Mouse (Mus musculus) neural tube, embryonic 15.5 days (tissue): ENCODE results near the gene Nadsyn1. TPM values are rescaled to one million over a fixed set of nuclear protein-coding genes. Genes with fewer than 3 reads are reported as not detected.

Experiments
- ATAC-seq: fragments of 200-750 bp; cut with Nextera tagmentation; 2 replicates; pipeline ENCODE4 v1.8.0; 2017; ENCODE audit warnings: mild to moderate bottlenecking, moderate TSS enrichment, moderate library complexity; ENCODE audit not compliant: low FRiP score
- H3K27ac ChIP-seq: fragments of 300-500 bp; sonication (generic); replicated peaks from 2 replicates; pipeline ENCODE4 v1.5.1; 2015; ENCODE audit warnings: mild to moderate bottlenecking, inconsistent platforms
- H3K27me3 ChIP-seq: fragments of 300-500 bp; sonication (generic); replicated peaks from 2 replicates; pipeline ENCODE4 v1.6.1; 2015; ENCODE audit warnings: inconsistent platforms
- H3K36me3 ChIP-seq: fragments of 300-500 bp; sonication (generic); 2 replicates; pipeline ENCODE4 v1.6.1; 2015; ENCODE audit warnings: inconsistent platforms
- H3K4me1 ChIP-seq: fragments of 300-500 bp; sonication (generic); 2 replicates; pipeline ENCODE4 v1.6.1; 2015; ENCODE audit warnings: inconsistent platforms
- H3K4me2 ChIP-seq: fragments of 300-500 bp; sonication (generic); 2 replicates; pipeline ENCODE4 v1.6.1; 2015; ENCODE audit warnings: inconsistent platforms, mild to moderate bottlenecking, moderate library complexity
- H3K4me3 ChIP-seq: fragments of 300-500 bp; sonication (generic); replicated peaks from 2 replicates; pipeline ENCODE4 v1.5.1; 2015; ENCODE audit warnings: mild to moderate bottlenecking, inconsistent platforms
- H3K9ac ChIP-seq: fragments of 300-500 bp; sonication (generic); replicated peaks from 2 replicates; pipeline ENCODE4 v1.6.1; 2015; ENCODE audit warnings: mild to moderate bottlenecking, inconsistent platforms
- H3K9me3 ChIP-seq: fragments of 300-500 bp; sonication (generic); replicated peaks from 2 replicates; pipeline ENCODE4 v1.6.1; 2016; ENCODE audit warnings: inconsistent platforms
- WGBS: fragments of 180-500 bp; shearing (Covaris S2); methylation state at CpG from one replicate; pipeline ENCODE4 v1.1.7; 2015; ENCODE audit warnings: mixed read lengths; 5-methylcytosine and 5-hydroxymethylcytosine counted together
- polyA plus RNA-seq: library from polyadenylated mRNA; unstranded; fragments of >200 nt; fragmentation: Nextera tagmentation; extraction: Ambion mirVana; gene quantifications from 2 replicates; pipeline ENCODE4 v1.2.1, GENCODE M21; 2015

Nadsyn1 gene
- polyA plus RNA-seq: 5.5 and 7.7 TPM in 2 replicates

DNA sequence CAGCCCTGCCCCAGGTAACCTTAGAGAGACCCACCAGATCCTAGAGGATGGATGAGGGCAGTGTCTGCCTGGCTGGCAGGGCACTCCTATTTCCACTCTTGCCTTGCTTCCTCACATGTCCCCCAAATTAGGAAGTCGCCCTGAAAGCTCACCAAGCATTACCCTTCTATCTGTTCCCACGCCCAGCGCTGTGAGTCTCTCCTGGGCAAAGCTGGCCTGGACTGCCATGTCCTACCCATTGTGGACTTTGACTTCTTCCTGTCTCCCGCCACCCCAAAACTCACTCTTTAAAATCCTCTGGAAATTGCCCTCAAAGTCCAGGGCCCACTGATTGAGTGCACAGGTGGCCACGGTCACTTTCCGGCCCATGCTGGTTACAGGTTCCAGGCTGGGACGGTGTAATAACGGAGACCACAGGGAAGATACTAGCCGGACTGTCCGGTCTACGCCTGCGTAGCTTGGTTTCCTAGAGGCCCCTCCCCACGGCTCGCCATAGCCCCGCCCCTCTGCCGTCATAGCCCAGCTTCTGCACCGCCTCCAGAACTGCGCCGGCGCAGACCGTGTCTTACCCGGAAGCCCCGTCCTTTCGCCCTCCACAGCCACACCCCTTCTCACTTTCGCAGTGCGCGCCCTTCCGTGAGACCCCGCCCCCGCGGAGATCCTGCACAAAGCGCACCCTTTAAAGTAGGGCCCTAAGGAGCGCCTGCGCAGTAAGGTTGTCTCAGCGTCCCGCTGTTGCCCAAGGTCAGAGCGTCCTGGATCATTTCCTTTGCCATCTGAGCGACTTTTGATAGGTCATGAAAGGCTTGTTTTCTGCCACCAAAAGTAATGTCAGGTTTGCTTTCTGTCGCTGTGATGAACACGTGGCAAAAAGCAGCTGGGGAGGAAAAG lies at the start of gene Nadsyn1, which contains the start of gene Dhcr7:
Gene Nadsyn1 (minus strand): TSS at position 475 of the 891 bp plus-strand sequence.
Gene Dhcr7 (plus strand): TSS at position 771 of the 891 bp plus-strand sequence.
- ATAC-seq: peak; percentile 97
- H3K27ac ChIP-seq: peak within 1 kb of the TSS; percentile 85
- H3K4me1 ChIP-seq: peaks cover 17% of the 10 kb centered on the region
- H3K27me3 ChIP-seq: no peaks in the 10 kb centered on the region
- peak within 1 kb of the TSS; percentile 82 for H3K4me2 ChIP-seq
- peak within 1 kb of the TSS; percentile 56 for H3K4me3 ChIP-seq
- under 1% methylated on average over 40 of the region's 40 CpGs for WGBS
- peak within 1 kb of the TSS; percentile 66 for H3K9ac ChIP-seq
- peaks cover 10% of the 10 kb centered on the region for H3K36me3 ChIP-seq
- H3K9me3 ChIP-seq: no peaks in the 10 kb centered on the region

DNA sequence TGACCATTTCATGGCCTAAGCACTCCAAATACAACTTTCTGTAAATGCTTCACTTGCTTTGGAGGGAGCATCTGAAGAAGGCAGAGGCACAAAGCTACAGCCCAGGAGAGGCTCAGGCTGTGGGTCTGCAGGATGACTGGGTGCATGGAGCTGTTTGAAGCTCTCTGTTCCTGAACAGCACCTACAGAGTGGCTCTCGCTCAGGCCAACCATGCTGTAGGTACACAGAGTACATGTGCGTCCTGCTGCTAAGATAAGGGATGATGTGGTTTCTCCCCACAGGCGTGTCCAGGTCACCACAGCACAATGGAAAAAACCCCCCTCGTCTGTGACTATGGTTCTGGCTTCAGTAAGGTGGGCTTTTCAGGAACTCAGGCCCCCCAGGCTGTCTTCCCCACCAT lies 46.2 kb upstream of the Nadsyn1 start:
- WGBS: 88% methylated on average over 4 of the region's 4 CpGs
- Histone ChIP-seq H3K4me3 (no peak overlapping the region), H3K4me1 (no peaks in the 10 kb centered on the region), H3K36me3 (no peaks in the 10 kb centered on the region), H3K9me3 (0 out of 2 replicates have a peak, but pooled peaks cover 3% of the 10 kb centered on the region), H3K27me3 (no peaks in the 10 kb centered on the region), H3K27ac (no peak overlapping the region), H3K9ac (no peak overlapping the region), H3K4me2 (no peak overlapping the region)
- ATAC-seq: no peak

DNA sequence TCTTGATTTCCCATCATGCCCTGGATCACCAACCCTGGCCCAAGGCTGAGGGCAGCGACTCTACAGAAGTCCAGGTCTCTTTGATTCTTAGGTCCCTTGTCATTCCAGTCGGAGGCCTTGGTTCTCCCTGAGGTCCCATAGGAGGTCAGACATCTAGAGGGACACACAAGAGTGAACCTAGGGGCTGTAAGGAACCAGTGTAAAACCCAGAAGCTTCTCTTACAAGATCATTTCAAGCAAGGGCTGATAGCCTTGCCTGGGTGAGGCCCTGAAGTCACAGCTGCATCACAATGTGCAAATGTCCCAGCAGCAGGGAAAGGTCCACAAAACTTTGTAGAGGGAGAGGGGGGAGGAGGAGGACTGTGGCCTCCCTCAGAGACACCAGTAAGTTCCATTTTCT lies 43.9 kb upstream of the Nadsyn1 start, which contains the start of gene Gm498:
Gene Gm498 (plus strand): TSS at position 301 of the 400 bp plus-strand sequence.
- Histone ChIP-seq H3K9me3 (no peaks in the 10 kb centered on the region), H3K4me3 (no peak within 1 kb of the TSS), H3K27ac (no peak within 1 kb of the TSS), H3K9ac (no peak within 1 kb of the TSS), H3K36me3 (no peaks in the 10 kb centered on the region), H3K4me1 (no peaks in the 10 kb centered on the region), H3K27me3 (no peaks in the 10 kb centered on the region), H3K4me2 (no peak within 1 kb of the TSS)
- WGBS: 84% methylated on average over 2 of the region's 2 CpGs
- ATAC-seq: no peak

DNA sequence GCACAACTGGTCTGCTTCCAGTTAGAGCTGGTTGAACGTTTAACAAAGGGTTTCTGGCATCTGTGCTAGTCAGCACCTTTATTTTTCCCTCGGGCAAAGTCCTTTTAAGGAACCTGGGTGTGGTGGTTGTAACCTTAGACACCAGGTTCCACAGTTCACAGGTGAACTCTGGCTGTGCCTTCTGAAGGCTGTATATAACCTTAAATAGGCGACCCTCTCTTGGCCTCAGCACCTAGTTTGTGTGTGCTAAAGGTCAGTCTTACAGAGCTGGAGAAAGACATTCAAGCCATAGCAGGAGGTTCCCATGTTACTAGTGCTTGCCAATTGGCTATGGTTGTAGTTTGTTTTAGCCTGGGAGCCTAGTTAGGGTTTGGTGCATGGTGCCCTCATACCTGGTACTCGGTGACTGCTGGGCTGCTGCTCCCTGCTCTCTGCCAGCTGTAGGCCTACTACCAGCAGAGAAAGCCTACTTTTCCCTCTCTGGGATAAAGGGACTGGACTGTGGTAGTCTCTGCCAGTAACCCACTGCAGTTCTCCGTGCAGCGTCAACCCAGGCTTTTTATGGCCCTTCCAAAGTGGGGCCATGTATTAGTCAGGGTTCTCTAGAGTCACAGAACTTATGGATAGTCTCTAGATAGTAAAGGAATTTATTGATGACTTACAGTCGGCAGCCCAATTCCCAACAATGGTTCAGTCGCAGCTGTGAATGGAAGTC lies 26.3 kb upstream of the Nadsyn1 start:
- no peak overlapping the region for H3K27ac ChIP-seq
- H3K4me1 ChIP-seq: no peaks in the 10 kb centered on the region
- H3K27me3 ChIP-seq: no peaks in the 10 kb centered on the region
- no peak overlapping the region for H3K4me2 ChIP-seq
- WGBS: 94% methylated on average over 7 of the region's 8 CpGs
- peaks cover 52% of the 10 kb centered on the region for H3K36me3 ChIP-seq
- H3K9me3 ChIP-seq: no peaks in the 10 kb centered on the region
- no peak overlapping the region for H3K9ac ChIP-seq
- no peak overlapping the region for H3K4me3 ChIP-seq
- no peak for ATAC-seq

DNA sequence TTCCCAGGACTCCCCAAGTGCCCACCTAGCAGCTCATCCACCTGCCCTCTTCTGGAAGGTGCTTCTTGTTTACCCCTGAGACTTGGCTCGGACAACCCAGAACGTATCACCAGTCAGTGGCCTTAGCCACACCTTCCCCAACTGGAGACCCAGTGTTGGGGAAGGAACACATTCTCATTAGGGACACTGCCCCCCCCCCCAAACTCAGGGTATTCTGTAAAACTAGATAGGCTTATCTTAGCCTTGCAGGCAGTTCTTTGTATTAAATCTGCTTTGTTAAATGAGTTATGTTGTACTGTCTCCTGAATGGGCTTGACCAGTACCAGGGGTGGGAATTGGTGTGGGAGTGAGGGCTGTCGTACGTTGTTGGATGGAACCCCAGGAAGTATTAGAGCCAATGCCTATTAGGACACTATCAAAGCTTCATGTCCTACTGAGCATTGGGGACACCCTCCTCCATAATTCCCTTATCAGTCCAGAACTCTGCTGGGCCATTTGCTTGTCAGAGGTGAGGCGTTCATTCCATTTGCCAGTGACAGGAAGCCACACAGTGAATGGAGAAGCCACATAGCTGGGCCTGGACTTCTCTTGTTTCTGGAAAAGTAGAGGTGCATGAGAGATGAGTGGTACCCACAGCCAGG lies 25.6 kb upstream of the Nadsyn1 start:
- Histone ChIP-seq H3K9me3 (no peaks in the 10 kb centered on the region), H3K4me3 (no peak overlapping the region), H3K36me3 (peaks cover 59% of the 10 kb centered on the region), H3K27ac (no peak overlapping the region), H3K4me2 (no peak overlapping the region), H3K9ac (no peak overlapping the region), H3K27me3 (no peaks in the 10 kb centered on the region), H3K4me1 (no peaks in the 10 kb centered on the region)
- no peak for ATAC-seq
- WGBS: 96% methylated on average over 5 of the region's 5 CpGs

DNA sequence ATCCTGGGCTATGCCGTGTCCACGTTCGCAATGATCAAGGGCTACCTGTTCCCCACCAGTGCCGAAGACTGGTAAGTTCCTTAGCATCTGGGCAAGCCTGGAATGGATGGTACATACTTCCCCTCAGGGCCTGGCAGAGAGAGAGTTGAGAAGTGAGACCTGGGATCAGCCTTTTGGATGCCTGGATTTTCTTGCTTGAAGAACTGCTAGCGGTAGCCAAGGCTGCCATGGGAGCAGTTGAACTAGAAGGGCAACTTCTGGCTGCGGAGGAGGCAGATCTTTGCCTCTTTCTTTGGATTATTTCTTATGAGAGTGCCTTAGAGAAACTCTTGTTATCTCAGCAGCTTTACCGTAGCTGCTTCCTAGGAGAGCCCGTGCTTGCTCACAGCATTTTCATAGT lies 18.7 kb upstream of the Nadsyn1 start:
- Histone ChIP-seq H3K27me3 (no peaks in the 10 kb centered on the region), H3K9me3 (no peaks in the 10 kb centered on the region), H3K4me1 (0 out of 2 replicates have a peak, but pooled peaks cover 3% of the 10 kb centered on the region), H3K27ac (no peak overlapping the region), H3K4me2 (no peak overlapping the region), H3K36me3 (peaks cover 94% of the 10 kb centered on the region), H3K4me3 (no peak overlapping the region), H3K9ac (no peak overlapping the region)
- no peak for ATAC-seq
- WGBS: 98% methylated on average over 8 of the region's 8 CpGs

DNA sequence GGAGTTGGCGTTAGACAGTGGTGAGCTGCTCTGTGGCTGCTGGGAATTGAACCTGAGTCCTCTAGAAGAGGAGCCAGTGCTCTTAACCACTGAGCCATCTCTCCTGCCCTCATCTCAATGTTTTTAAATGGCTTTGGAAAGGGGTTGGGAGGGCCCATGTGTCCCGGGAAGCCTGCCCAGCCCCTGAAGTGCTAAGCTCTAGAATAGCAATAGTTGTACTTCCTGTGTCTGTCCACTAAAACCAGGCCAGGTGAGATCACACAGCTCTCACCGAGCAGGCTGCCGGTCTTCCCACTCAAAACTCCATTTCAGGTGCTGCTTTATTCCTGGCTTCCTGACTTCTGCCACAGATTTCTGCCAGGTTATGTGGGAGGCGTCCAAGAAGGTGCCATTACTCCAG lies 17.5 kb upstream of the Nadsyn1 start:
- no peaks in the 10 kb centered on the region for H3K9me3 ChIP-seq
- 94% methylated on average over 5 of the region's 5 CpGs for WGBS
- H3K9ac ChIP-seq: no peak overlapping the region
- peaks cover 82% of the 10 kb centered on the region for H3K36me3 ChIP-seq
- no peak overlapping the region for H3K4me2 ChIP-seq
- no peak for ATAC-seq
- H3K4me3 ChIP-seq: no peak overlapping the region
- no peak overlapping the region for H3K27ac ChIP-seq
- H3K4me1 ChIP-seq: peaks cover 14% of the 10 kb centered on the region
- no peaks in the 10 kb centered on the region for H3K27me3 ChIP-seq

DNA sequence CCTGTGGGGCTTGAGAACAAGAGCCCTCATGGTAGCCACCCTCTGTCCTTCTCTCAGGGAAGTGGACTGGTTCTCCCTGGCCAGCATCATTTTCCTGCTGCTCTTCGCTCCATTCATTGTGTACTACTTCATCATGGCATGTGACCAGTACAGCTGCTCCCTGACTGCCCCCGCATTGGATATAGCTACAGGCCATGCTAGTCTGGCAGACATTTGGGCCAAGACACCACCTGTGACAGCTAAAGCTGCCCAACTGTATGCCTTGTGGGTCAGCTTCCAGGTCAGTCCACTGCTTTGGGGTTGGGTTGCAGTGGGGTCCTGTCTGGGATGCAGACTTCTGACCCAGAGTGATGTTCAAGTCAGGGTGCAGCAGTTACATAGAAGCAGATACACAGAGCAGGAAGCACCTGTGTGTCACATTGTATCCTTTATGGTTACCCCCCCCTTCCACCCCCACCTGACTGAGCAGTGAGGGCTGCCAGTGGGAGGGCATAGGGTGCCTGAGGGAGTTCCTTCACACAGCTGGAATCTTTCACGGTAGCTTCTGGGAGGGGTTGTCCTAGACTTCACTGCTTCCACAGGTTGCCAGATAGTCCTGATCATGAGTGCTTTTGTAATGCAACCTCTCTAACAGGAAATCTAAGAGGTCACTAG lies 15.2 kb upstream of the Nadsyn1 start:
- Histone ChIP-seq H3K9ac (no peak overlapping the region), H3K36me3 (peaks cover 59% of the 10 kb centered on the region), H3K4me2 (no peak overlapping the region), H3K27me3 (no peaks in the 10 kb centered on the region), H3K4me1 (peaks cover 37% of the 10 kb centered on the region), H3K9me3 (no peaks in the 10 kb centered on the region), H3K27ac (no peak overlapping the region), H3K4me3 (no peak overlapping the region)
- WGBS: 88% methylated on average over 3 of the region's 3 CpGs
- ATAC-seq: no peak

DNA sequence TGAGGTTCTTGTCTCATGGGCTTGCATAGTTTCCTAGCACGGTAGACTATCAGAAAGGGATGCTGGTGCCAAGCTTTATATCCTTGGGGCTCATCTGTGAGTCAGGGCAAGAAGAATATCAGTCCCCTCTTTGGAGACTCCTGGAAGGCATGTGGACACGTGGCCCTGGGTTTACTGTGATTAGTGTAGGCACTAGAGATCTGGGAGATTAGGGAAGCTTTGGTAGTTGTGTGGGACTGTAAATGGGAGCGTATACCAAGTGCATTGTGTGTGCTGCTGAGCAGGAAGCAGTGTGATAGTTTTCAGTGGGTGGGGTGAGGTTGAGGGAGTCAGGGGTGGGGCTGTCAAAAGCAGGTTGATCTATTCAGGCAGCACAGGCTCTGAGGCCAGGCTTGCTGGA lies 12.3 kb upstream of the Nadsyn1 start:
- H3K27me3 ChIP-seq: no peaks in the 10 kb centered on the region
- H3K4me1 ChIP-seq: peaks cover 63% of the 10 kb centered on the region
- peak overlapping the region; percentile 17; the same call in 1 of the 2 replicates for H3K4me2 ChIP-seq
- no peaks in the 10 kb centered on the region for H3K9me3 ChIP-seq
- H3K4me3 ChIP-seq: no peak overlapping the region
- WGBS: 72% methylated on average over 3 of the region's 3 CpGs
- no peak for ATAC-seq
- no peak overlapping the region for H3K27ac ChIP-seq
- H3K36me3 ChIP-seq: peaks cover 30% of the 10 kb centered on the region
- H3K9ac ChIP-seq: no peak overlapping the region

DNA sequence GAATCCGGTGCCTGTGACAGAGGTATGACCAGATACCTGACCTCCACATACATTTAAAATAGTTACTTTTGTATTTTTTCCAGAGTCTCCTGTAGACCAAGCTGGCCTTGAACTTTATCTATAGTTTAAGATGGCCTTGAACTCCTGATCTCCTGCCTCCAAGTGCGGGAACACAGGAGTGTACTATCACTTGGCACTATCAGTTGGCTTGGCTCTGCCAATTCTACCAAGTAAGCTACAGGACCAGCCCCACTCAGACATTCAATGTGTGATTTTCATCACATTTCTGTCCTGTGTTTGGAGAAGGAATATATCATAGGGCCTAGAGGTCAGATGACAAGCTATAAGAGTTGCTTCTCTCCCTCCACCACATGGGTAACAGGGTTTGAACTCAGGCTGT lies 11.7 kb upstream of the Nadsyn1 start:
- no peak overlapping the region for H3K9ac ChIP-seq
- peak overlapping the region; percentile 17; the same call in 1 of the 2 replicates for H3K4me2 ChIP-seq
- peaks cover 65% of the 10 kb centered on the region for H3K4me1 ChIP-seq

DNA sequence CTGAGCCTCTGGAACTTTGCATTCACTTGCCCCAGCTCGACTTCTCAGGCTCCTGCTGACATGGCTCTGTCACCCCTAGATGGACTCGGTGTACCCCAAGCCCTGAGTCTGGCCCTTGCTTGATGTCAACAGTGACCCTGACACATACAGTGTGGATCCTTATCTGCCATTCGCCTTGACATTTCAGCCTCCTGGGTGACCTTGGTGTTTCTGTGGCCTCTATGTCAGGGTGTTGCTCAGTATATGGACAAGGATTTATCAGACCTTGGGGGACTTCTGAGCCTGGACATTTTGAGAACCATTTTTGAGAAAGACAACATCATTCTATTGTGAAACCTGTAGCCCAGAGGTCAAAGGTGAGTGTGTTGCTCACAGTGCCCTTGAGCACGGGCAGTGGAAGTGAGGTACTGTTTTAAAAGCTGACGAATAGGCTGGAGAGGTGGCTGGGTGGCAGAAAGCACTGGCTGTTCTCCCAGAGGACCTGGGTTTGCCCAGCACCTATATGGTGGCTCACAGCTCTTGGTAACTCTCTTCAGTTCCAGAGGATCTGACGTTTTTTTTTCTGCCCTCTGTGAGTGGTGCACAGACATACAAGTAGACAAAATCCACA lies 11.0 kb upstream of the Nadsyn1 start:
- Histone ChIP-seq H3K27me3 (no peaks in the 10 kb centered on the region), H3K27ac (no peak overlapping the region), H3K4me2 (no peak overlapping the region), H3K4me1 (peaks cover 70% of the 10 kb centered on the region), H3K4me3 (no peak overlapping the region), H3K36me3 (peaks cover 20% of the 10 kb centered on the region), H3K9ac (no peak overlapping the region), H3K9me3 (no peaks in the 10 kb centered on the region)
- 72% methylated on average over 6 of the region's 6 CpGs for WGBS
- no peak for ATAC-seq

More for the DNA sequence above, 11.7 kb upstream of the Nadsyn1 start:
- 91% methylated on average over 2 of the region's 2 CpGs for WGBS
- no peak overlapping the region for H3K27ac ChIP-seq
- no peak overlapping the region for H3K4me3 ChIP-seq
- H3K27me3 ChIP-seq: no peaks in the 10 kb centered on the region
- peaks cover 24% of the 10 kb centered on the region for H3K36me3 ChIP-seq
- no peaks in the 10 kb centered on the region for H3K9me3 ChIP-seq
- no peak for ATAC-seq
